Mouse (Mus musculus): Measurements from ENCODE around the gene Cntf. TPM values are rescaled to one million over a fixed set of nuclear protein-coding genes. Genes with fewer than 3 reads are reported as not detected.
A peak's percentile ranks its signal among the peaks of the same experiment; 100 is the strongest.
"Not testable (repeated sequence)": the region's sequence is repeated elsewhere in the genome, so short reads cannot be mapped to it uniquely, and the experiment has no call there.

Cntf gene
- total RNA-seq, 2 experiments from 2014 or later: 1.5 to 3.4 TPM

DNA sequence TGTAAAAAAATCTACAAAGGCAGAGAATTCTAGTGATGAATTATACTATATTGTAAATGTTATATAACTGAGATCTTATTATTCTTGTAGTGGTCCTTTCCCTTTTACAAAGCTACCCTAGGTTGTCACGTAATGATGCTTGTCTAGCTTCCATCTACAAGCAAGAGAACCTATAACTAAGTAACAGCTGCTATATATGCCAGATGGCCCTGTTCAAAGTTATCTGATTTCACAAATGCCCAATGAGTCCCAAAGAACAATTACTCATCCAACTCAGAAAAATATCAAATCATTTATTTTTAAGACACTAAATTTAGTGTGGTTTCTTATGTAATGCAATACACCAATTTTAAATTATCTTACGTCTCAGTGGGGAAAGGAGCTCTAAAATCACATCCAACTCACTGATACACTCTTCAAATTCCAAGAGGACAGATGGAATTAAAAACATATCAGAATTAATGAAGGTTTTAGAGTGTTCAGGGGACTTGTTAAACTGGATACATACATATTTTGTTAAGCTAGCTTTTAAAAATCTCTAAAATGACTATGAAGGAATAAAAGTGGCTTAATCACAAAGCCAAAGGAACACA is 21.5 kb upstream of the Cntf start:
- intact Hi-C loops (cut with DNase I): no loop called here

DNA sequence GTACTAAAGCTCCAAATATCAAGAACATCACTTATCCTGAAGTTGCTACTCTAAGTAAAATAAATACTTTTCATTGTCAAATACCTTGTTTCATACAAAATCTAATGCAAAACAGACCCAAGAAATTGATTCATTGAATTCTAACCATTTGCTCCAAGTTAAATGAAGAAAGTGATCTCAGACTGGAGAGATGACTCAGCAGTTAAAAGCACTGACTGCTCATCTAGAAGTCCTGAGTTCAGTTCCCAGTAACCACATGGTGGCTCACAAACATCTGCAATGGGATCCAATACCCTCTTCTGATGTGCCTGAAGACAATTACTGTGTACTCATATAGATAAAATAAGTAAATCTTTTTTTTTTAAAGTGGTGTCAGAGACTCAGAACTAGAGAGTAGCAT is 15.0 kb upstream of the Cntf start:
- intact Hi-C loops (cut with DNase I): no loop called here
- DNase-seq: no peak

More for the DNA sequence above, 21.5 kb upstream of the Cntf start:
- no peak for DNase-seq

DNA sequence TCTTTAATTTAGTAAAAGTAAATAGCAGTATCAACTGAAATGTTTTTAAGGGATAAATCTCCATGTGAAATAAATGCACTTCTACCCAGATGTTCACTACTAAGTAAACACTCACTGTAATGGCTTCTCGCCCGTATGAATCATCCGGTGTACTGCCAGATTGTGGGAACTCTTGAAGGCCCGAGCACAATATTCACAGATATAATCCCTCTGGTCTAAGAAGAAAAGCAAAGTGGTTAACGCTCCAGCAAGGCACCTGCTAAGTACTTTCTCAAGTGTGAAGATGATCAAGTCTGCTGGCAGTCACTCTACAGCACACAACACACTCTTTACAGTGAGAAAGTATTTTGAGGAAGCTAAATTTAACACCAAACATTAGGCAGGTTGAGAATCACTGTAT is 5.5 kb upstream of the Cntf start:
- DNase-seq: peak in 1 of 2 experiments; percentile 36
- intact Hi-C loops (cut with DNase I): no loop called here

DNA sequence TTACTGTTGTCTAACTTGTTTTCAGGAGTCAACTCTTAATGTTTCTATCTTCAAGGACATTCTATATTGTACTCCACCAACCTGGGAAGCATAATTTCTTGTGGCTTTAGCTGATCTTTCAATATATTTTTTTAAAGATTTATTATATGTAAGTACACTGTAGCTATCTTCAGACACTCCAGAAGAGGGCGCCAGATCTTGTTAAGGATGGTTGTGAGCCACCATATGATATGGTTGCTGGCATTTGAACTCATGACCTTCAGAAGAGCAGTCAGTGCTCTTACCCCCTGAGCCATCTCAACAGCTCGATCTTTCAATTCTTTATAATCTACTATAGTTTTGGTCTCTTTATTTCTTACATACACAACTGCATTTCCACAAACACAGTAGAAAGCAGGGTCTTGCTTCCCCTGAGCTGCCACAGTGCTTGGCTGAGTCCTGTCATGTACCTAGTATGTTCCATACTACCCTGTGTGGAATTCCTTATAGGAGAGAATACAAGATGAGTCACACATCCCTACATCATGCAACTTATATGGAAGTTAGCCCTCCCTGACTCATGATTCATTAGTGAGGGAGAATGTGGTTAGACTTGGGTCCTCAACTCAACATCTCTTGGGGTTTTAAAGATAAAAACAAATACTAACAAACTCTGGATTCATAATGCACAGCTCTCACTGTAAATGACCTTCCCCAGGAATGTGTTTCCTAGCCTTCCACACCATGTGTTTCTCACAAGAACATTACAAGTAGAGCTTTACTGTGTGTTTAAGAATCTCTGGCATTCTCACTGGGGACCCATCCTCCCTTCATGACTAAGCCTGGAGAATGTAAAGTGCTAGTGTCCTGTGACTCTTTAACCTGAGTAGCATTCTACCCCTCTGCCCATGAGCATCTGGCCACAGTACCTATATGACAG is 3.0 kb downstream of the Cntf start:
- no peak for DNase-seq
- intact Hi-C loops (cut with DNase I): no loop called here

DNA sequence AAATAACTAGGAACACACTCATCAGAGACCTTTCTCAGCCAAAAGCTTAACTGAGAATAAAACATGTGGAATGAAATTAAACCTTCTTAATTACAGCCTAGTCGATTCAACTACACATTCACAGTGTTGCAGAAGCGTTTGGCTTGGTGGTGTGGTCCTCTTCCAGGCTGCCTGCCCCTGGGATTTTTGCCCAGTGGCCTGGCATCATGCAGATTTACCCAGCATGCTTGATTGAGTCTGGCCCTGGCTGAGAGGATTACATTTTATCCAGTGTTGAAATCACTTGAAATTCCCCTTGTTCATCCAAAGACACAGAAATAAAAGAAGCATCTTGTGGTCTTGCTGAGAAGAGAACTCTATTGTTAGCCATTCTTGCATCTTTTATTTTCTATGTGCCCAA is 5.8 kb downstream of the Cntf start:
- peak; percentile 26 to 44 for DNase-seq
- intact Hi-C loops (cut with DNase I): no loop called here

DNA sequence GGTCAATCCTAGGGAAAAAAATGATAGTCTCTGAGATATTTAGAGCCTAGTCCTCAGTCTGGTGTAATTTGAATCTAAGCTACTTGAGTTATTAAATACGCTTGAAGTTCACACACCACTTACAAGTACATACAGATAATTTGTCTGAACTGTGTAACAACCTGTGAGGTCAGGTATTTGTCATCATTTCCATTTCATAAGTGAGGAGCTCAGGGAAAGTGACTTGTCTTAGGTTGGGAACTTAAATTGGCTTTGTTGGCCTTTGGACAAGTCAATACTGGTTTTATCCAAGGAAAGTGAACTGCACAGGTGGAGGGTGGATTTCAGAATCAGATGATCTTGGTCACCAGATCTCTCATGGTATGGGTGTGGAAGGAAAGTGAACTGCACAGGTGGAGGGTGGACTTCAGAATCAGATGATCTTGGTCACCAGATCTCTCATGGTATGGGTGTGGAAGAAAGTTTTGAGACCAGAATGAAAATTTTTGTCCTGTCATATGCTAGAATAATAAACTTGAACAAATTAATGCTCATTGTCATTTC is 6.4 kb downstream of the Cntf start:
- no peak for DNase-seq
- intact Hi-C loops (cut with DNase I): no loop called here

DNA sequence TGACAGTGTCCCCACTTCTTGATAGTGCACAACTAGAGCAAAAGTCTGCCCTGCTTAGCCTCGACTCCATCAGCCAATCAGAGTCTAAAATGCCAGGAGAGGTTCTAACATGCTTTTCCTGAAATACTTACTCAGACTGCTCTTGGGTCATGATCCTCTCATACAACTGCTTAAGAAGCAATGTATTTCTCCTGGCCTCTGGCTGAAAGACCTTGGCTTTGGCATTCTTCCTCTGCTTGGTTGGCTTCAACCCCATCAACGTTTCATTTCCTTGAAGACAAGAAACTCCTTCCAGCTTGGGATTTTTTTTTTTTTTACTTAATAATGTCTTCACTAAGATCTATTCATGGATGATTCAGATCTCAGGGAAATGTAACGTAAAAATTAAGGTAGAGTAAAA is 9.1 kb downstream of the Cntf start:
- intact Hi-C loops (cut with DNase I): no loop called here

DNA sequence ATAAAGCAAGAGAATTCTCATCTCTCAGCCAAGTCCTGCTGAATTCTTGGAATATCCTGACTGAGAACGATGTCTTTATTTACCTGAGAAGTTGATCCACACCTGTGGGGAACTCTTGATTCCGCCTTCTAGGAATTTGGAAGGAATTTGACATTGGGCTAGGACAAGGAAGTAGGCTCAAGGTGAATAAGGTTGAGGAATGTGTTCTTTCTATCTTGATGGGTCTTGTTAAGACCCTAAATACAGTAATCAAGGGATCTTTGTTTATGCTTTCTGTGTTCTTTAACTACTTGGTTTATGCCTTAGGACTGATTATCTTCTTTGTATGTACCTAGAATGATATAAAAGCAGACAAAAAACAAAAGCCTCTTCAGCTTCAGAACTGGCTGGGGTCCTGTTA is 33.5 kb downstream of the Cntf start:
- no peak for DNase-seq
- intact Hi-C loops (cut with DNase I): no loop called here

More for the DNA sequence above, 9.1 kb downstream of the Cntf start:
- DNase-seq: no peak

DNA sequence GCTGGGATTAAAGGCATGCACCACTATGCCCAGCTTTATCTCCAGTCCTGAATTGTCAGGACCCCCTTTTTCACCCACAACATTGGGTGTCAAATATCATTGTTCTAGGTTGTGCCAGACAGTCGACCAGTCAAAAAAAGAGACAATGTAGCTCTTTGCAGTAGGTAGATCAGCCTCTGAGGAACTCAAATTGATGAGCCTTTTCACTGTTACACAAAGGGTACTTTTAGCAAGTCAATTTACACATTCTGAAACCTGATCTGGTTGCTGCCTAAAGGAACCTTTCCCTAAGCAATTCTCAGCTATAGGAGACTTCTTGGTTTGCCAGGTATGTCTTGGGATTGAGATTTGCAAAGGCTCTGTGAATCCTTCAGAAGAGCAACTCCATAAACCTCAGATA is 34.4 kb downstream of the Cntf start:
- DNase-seq: no peak
- intact Hi-C loops (cut with DNase I): no loop called here

DNA sequence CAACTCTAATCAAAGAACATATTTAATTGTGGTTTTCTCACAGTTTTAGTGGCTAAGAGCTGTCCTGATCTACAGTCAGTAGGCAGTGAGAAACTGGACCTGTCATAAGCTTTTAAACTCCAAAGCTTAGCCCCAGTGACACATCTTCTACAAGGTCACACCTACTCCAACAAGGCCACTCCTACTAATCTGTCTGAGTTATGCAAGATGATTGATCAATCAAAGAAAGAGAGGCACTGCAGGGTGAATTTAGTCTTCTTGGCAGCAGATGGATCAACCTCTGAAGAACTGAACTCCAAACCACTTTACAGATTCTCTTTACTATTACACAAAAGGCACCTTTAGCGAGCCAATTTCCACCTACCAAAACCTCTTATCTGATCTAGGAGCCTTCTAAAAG is 39.6 kb downstream of the Cntf start:
- intact Hi-C loops (cut with DNase I): no loop called here
- DNase-seq: no peak

DNA sequence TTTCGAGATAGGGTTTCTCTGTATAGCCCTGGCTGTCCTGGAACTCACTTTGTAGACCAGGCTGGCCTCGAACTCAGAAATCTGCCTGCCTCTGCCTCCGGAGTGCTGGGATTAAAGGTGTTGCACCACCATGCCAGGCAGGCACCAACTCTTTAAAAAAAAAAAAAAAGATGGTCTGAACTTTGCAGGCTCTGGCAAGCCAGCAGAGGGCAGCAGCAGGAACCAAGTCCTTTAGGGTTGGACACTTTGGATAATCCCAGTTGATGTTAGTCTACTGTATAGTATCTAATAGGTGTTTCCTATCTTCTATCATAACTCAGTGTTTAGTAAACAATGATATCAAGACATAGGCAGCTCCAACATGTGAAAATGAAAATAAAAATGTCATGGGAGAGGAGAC is 43.1 kb downstream of the Cntf start:
- intact Hi-C loops (cut with DNase I): loop anchor here (2.0 to 5.0 kb wide), 2 partner anchors 74 to 100 kb away; partner anchors contain the start of genes Lpxn and Zfp91
- peak in 1 of 2 experiments; percentile 47 for DNase-seq

DNA sequence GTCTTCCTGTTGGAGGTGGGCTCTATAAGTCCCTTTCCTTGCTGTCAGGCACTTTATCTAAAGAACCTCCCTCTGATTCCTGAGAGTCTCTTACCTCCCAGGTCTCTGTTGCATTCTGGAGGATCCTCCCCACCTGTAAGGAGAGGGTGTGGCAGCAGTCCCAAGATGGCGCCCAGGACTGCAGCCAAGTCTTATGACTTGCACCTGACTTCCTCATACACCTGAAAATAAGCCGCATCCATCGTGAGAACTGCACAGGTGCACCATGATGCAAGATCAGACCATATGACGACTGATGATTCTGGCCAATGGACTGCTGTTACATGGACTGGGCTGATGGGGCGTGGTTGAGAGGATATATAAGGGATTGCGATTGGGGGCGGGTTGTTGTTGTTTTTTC is 43.8 kb downstream of the Cntf start:
- intact Hi-C loops (cut with DNase I): loop anchor here (5.0 kb wide), 1 partner anchor 101 kb away; no protein-coding TSS in a partner anchor
- not testable (repeated sequence) for DNase-seq

DNA sequence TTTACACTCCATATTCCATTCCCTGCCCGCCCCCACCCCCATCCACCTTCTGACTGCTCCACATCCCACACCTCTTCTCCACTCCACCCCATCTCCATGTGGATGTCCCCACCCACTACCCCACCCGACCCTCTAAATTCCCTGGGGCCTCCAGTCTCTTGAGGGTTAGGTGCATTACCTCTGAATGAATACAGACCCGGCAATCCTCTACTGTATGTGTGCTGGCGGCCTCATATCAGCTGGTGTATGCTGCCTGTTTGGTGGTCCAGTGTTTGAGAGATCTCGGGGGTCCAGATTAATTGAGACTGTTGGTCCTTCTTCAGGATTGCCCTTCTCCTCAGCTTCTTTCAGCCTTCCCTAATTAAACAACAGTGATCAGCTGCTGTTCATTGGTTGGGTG is 44.5 kb downstream of the Cntf start:
- DNase-seq: not testable (repeated sequence)
- intact Hi-C loops (cut with DNase I): loop anchor here (5.0 kb wide), 1 partner anchor 101 kb away; no protein-coding TSS in a partner anchor

DNA sequence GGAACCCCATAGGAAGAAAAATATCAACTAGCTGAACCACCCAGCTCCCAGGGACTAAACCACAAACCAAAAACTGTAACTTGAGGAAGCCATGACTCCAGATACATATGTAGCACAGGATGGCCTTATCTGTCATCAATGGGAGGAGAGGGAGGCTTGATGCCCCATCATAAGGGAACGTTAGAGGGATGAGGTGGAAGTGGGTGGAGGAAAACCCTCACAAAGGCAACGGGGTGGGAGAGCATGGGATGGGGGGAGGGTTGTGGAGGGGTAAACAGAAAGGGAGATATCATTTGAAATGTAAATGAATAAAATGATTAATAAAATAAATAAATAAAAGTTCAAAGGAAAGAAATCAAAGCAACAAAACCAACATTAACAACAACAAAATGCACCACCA is 45.0 kb downstream of the Cntf start:
- DNase-seq: no peak
- intact Hi-C loops (cut with DNase I): loop anchor here (5.0 kb wide), 1 partner anchor 102 kb away; no protein-coding TSS in a partner anchor

DNA sequence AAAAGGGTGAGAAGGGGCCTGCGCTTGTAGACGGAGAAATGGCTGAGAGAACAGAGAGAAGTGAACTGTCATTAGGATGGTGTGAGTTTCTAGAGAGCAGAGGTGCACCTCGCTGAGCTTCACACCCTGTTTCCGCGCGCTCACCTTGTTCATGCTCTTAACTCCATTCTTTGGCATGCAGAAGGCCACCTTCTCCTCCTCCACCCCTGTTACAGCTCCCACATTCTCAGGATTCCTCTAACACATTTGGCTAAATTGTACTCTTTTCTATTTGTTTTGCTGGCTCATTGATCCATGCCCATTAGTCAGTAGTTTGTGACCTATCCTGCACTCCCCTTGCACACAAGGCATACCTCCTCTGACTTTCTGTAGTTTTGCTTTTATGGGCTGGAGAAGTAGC is 46.2 kb downstream of the Cntf start:
- DNase-seq: no peak
- intact Hi-C loops (cut with DNase I): no loop called here

Other genes starting within 250 kb of the Cntf start
- 1 to 10 TPM; 1.9 to 2.1 TPM for gene Fam111a, start 219.9 kb downstream of the Cntf start, total RNA-seq (2021)
- not detected for gene Gm4952, start 165.7 kb downstream of the Cntf start, total RNA-seq (2021)
- not detected for gene Glyat, start 132.3 kb downstream of the Cntf start, total RNA-seq (2021)
- gene Olfr1442, start 95.2 kb downstream of the Cntf start, total RNA-seq (2021): not detected
- gene Olfr1443, start 87.5 kb downstream of the Cntf start, total RNA-seq (2021): not detected
- gene Keg1, start 69.8 kb downstream of the Cntf start, total RNA-seq (2021): not detected
- gene Zfp91, start 30.5 kb upstream of the Cntf start, total RNA-seq (2021): 100 to 1,000 TPM; 112 to 114 TPM
- under 1 TPM; 0.25 to 0.31 TPM for gene Lpxn, start 30.6 kb upstream of the Cntf start, total RNA-seq (2021)
- gene Gm5244, start 81.0 kb upstream of the Cntf start, total RNA-seq (2021): not detected
- not detected for gene Olfr1444, start 91.7 kb upstream of the Cntf start, total RNA-seq (2021)
- gene Olfr1445, start 118.2 kb upstream of the Cntf start, total RNA-seq (2021): not detected
- gene Olfr1446, start 127.9 kb upstream of the Cntf start, total RNA-seq (2021): not detected
- not detected for gene Olfr1447, start 138.1 kb upstream of the Cntf start, total RNA-seq (2021)
- not detected for gene Olfr1448, start 158.8 kb upstream of the Cntf start, total RNA-seq (2021)
- gene Olfr1449, start 165.2 kb upstream of the Cntf start, total RNA-seq (2021): not detected
- not detected for gene Olfr1450, start 184.6 kb upstream of the Cntf start, total RNA-seq (2021)
- not detected for gene Olfr1451, start 229.4 kb upstream of the Cntf start, total RNA-seq (2021)